Mouse (Mus musculus) thymus, adult 2 months (tissue): Measurements from ENCODE around the gene Lrrc1. TPM values are rescaled to one million over a fixed set of nuclear protein-coding genes. Genes with fewer than 3 reads are reported as not detected.

Source experiments
- DNase-seq: peaks from one replicate; pipeline ENCODE4 v3.0.0; 2021
- H3K27ac ChIP-seq: fragments of 200-500 bp; 2 replicates; pipeline ENCODE4 v1.5.1; 2012; ENCODE audit warnings: low read length, control low read depth; ENCODE audit not compliant: control insufficient read depth, insufficient read depth
- H3K27me3 ChIP-seq: fragments of 200-500 bp; 2 replicates; pipeline ENCODE4 v1.6.1; 2012; ENCODE audit warnings: mild to moderate bottlenecking, low read length, moderate library complexity, mixed read lengths; ENCODE audit not compliant: control insufficient read depth, insufficient read depth
- H3K36me3 ChIP-seq: fragments of 200-500 bp; 2 replicates; pipeline ENCODE4 v1.6.1; 2012; ENCODE audit warnings: mild to moderate bottlenecking, low read length, moderate library complexity; ENCODE audit not compliant: control insufficient read depth, insufficient read depth
- H3K4me1 ChIP-seq: fragments of 200-500 bp; replicated peaks from 2 replicates; pipeline ENCODE4 v1.6.1; 2012; ENCODE audit warnings: low read length; ENCODE audit not compliant: control insufficient read depth, insufficient read depth
- H3K4me3 ChIP-seq: fragments of 200-500 bp; 2 replicates; pipeline ENCODE4 v1.5.1; 2012; ENCODE audit warnings: mild to moderate bottlenecking, low read length, control low read depth, moderate library complexity; ENCODE audit not compliant: control insufficient read depth, insufficient read depth
- CTCF ChIP-seq: fragments of 200-500 bp; IDR thresholded peaks from 2 replicates; pipeline ENCODE4 v1.5.1; 2012; ENCODE audit warnings: mild to moderate bottlenecking, control low read depth, low read length, moderate library complexity, borderline replicate concordance; ENCODE audit not compliant: control insufficient read depth, poor library complexity, insufficient read depth; ENCODE audit errors: extremely low read depth
- POLR2A ChIP-seq: fragments of 200-500 bp; IDR thresholded peaks from 2 replicates; pipeline ENCODE4 v1.6.1; 2012; ENCODE audit warnings: mild to moderate bottlenecking, low read length, control low read depth, moderate library complexity; ENCODE audit not compliant: control insufficient read depth, poor library complexity, insufficient read depth; ENCODE audit errors: extremely low read depth
- WGBS: fragments of 180-500 bp; shearing (Covaris S2); methylation state at CpG from one replicate; pipeline ENCODE4 v1.1.7; 2018; 5-methylcytosine and 5-hydroxymethylcytosine counted together
- polyA plus RNA-seq: library from polyadenylated mRNA; depleted of rRNA; stranded (reverse); fragments of >200 nt; gene quantifications from 2 replicates; pipeline ENCODE4 v1.2.3, GENCODE M21; 2012

Lrrc1 gene
- polyA plus RNA-seq, 1 experiment: 51.3 TPM

DNA sequence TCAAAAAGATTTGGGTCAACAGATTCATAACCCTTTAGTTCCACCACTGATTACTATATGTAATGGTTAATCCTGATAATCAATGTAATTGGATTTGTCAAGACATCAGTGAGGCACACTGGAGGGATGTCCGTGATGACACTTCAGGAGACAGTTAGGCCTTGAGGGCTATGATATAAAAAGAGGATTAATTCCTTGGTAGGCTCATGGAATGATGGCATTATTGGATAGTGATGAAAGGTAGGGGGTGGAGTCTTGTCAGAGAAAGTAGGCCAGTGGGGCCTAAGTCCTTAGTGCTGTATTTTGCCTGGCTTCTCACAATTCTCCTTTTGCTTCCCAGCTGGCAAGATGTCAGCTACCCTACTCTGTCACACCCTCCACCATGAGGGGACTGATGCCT is 141.7 kb downstream of the Lrrc1 start:
- no peak for DNase-seq
- TF ChIP-seq POLR2A: no peak
- no peak for TF ChIP-seq CTCF
- H3K36me3 ChIP-seq: no peaks in the 10 kb centered on the region
- H3K27me3 ChIP-seq: no peaks in the 10 kb centered on the region
- H3K4me1 ChIP-seq: no peaks in the 10 kb centered on the region
- 98% methylated on average over 1 of the region's 1 CpGs for WGBS
- no peak overlapping the region for H3K4me3 ChIP-seq
- no peak overlapping the region for H3K27ac ChIP-seq

DNA sequence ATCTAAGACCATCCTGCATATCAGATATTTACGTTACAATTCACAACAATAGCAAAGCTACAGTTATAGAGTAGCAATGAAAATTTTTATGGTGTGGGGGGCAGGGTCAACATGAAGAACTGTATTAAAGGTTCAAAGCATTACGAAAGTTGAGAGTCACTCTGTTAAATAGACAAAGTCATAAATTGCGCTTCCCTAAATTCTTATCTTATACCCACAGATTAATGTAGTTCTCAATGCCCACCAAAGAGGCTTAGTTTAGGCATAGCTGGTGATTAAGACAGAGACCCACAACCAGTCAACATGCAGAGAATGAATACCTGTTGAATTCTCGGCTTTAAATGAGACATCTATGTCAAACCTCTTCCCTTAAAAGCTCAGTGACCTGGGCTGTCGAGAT is 144.9 kb downstream of the Lrrc1 start:
- H3K4me1 ChIP-seq: no peaks in the 10 kb centered on the region
- no peak overlapping the region for H3K4me3 ChIP-seq
- TF ChIP-seq CTCF (no peak), POLR2A (no peak)
- H3K27ac ChIP-seq: no peak overlapping the region
- no peaks in the 10 kb centered on the region for H3K36me3 ChIP-seq
- DNase-seq: no peak
- WGBS: 95% methylated on average over 5 of the region's 5 CpGs
- no peaks in the 10 kb centered on the region for H3K27me3 ChIP-seq

DNA sequence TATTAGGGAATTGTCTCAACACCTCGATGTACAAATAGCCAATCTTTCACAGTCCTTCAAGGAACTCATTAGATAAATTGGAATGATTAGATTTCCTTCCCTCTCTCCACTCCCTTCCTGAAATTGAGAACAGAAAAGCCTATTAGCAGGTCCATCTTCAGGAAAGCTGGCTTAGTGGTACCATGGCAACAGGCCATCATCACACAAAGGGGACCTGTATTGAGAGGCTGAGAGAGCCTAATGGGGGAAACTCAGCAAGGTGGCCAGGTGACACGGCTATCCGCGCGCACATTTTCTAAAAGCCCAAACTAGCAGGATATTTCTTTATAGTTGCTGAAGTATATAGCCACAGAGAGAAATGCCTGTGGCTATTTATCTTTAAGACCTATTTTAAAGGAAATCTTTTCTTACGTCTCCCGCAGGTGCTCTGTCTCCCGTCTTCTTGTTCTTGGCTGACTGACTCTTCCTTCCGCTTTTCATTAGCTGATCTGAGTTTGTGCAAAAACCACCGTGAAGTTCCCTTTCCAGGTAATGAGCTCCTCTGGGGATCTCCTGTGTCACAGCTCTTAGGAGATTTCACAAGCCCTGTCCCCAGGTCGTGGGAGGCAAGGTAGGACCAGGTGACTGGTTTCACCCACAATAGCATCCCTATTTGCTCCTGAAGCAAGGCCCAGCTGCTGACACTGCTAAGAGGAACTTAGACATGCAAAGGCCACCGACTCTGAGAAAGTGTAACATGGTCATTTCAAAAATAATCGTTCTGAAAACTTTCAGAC is 145.6 kb downstream of the Lrrc1 start:
- no peak for DNase-seq
- H3K4me1 ChIP-seq: no peaks in the 10 kb centered on the region
- TF ChIP-seq POLR2A (no peak), CTCF (no peak)
- no peak overlapping the region for H3K4me3 ChIP-seq
- H3K27ac ChIP-seq: no peak overlapping the region
- WGBS: 56% methylated on average over 13 of the region's 13 CpGs
- no peaks in the 10 kb centered on the region for H3K36me3 ChIP-seq
- H3K27me3 ChIP-seq: no peaks in the 10 kb centered on the region

DNA sequence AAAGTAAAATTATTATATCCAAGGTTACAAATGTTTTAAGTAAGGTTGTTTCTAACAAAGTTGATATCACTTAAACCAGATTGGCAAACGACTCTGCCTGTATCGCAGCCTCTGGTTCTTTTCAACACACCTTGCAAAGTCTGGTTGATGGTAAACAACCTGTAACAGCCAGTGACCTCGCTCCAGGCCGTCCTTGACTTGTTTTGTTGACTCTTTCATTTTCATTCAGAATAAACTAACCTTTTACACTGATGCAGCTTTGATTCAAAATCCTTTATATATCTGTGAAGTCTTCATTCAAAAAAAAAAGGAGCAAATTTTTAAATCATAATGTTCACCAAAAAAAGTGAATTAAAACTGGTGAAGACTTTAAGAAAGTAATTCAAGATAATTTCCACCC is 147.6 kb downstream of the Lrrc1 start:
- no peaks in the 10 kb centered on the region for H3K4me1 ChIP-seq
- TF ChIP-seq POLR2A (no peak), CTCF (no peak)
- no peak overlapping the region for H3K4me3 ChIP-seq
- H3K36me3 ChIP-seq: no peaks in the 10 kb centered on the region
- no peak for DNase-seq
- no peaks in the 10 kb centered on the region for H3K27me3 ChIP-seq
- WGBS: 95% methylated on average over 4 of the region's 4 CpGs
- H3K27ac ChIP-seq: no peak overlapping the region

DNA sequence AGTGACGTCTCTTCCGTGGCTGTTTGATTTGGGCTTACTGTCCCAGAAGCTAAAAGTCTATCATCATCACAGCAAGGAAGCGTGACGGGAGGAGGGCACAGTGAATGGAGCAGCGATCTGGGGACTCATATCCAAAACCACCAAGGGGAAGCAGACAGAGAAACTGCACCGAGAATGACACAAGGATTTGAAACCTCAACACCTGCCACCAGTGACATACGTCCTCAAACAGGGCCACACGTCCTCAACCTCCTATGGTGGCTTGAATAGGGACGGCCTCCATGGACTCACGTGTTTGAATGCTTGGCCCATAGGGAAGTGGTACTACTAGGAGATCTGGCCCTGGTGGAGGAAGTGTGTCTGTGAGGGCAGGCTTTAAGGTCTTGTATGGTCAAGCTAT is 153.4 kb downstream of the Lrrc1 start:
- no peak overlapping the region for H3K27ac ChIP-seq
- H3K4me3 ChIP-seq: no peak overlapping the region
- no peaks in the 10 kb centered on the region for H3K27me3 ChIP-seq
- no peak for DNase-seq
- no peaks in the 10 kb centered on the region for H3K36me3 ChIP-seq
- TF ChIP-seq CTCF (no peak), POLR2A (no peak)
- WGBS: 60% methylated on average over 10 of the region's 10 CpGs
- no peaks in the 10 kb centered on the region for H3K4me1 ChIP-seq

DNA sequence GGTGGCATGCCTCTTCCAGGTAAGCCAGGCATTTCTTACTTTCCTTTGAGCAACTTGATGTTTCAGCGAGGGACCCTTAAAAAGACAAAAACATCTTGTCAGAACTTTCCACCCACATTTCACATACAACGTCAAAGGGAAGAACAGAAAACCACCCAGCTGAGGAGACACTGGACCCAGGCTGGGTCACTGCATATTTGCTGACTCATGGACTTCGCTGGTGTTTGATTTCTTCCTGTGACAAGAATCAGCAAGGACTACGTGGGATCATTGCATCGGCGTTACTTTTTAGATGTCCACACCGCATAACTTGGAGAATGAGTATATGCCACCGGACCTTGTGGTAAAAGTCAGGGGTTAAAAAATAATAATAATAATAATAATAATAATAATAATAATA is 155.7 kb downstream of the Lrrc1 start:
- Histone ChIP-seq H3K27me3 (no peaks in the 10 kb centered on the region), H3K36me3 (no peaks in the 10 kb centered on the region), H3K27ac (no peak overlapping the region), H3K4me3 (no peak overlapping the region), H3K4me1 (no peaks in the 10 kb centered on the region)
- TF ChIP-seq POLR2A (no peak), CTCF (no peak)
- no peak for DNase-seq
- 76% methylated on average over 8 of the region's 8 CpGs for WGBS

DNA sequence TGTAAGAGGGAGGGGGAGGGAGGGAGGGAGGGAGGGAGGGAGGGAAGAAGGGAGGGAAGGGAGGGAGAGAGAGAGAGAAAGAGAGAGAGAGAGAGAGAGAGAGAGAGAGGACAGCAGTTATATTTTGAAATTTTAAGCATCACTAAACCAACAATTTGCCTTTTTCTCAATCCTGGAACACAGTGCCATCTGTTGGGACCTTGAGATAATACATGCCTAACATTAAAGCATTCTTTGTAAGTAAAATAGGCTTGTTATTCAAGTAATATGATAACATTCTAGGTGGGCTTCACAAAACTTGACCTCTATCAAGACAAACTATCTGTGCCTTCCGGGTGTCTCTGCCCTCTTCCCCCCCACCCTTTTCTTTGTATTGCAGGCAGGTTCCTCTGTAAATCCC is 157.9 kb downstream of the Lrrc1 start:
- no peaks in the 10 kb centered on the region for H3K36me3 ChIP-seq
- no peaks in the 10 kb centered on the region for H3K4me1 ChIP-seq
- WGBS: 50% methylated on average over 1 of the region's 1 CpGs
- H3K27me3 ChIP-seq: no peaks in the 10 kb centered on the region
- no peak overlapping the region for H3K4me3 ChIP-seq
- no peak for DNase-seq
- TF ChIP-seq CTCF (no peak), POLR2A (no peak)
- H3K27ac ChIP-seq: no peak overlapping the region
